Mouse (Mus musculus): ENCODE measurements around the gene Dusp1. TPM values are rescaled to one million over a fixed set of nuclear protein-coding genes. Genes with fewer than 3 reads are reported as not detected.

The Dusp1 gene
- polyA plus RNA-seq, 1 experiment from 2014 or later = 25.9 TPM

GRCm38 (mm10) chr17:26498626-26499025 is 63.3 kb downstream of the Dusp1 start:
- Histone ChIP-seq H3K27me3 (ENCODE audit: control insufficient read depth, insufficient read depth, low read depth, low read length) (no peaks in the 10 kb centered on the region), H3K9me3 (replicated peaks; ENCODE audit: control insufficient read depth, low read length) (no peaks in the 10 kb centered on the region), H3K4me1 (ENCODE audit: control insufficient read depth, low read depth, low read length) (peaks cover 14% of the 10 kb centered on the region), H3K4me3 (ENCODE audit: low read depth, low read length) (no peak overlapping the region), H3K36me3 (ENCODE audit: control insufficient read depth, insufficient read depth) (no peaks in the 10 kb centered on the region), H3K4me2 (ENCODE audit: low read depth, low read length) (no peak overlapping the region), H3K27ac (ENCODE audit: low read length) (no peak overlapping the region), H3K9ac (ENCODE audit: low read depth, low read length) (no peak overlapping the region)
- ATAC-seq (ENCODE audit: low read depth) = no peak
- 31% methylated on average over 1 of the region's 1 CpGs for WGBS (ENCODE audit: insufficient replicate concordance)

- Histone ChIP-seq H3K4me1 (ENCODE audit: control insufficient read depth, low read depth, low read length) (peaks cover 3% of the 10 kb centered on the region), H3K4me3 (ENCODE audit: low read depth, low read length) (no peak overlapping the region), H3K36me3 (ENCODE audit: control insufficient read depth, insufficient read depth) (no peaks in the 10 kb centered on the region), H3K27ac (ENCODE audit: low read length) (0 out of 2 replicates have a peak overlapping the region, but pooled peaks have one; percentile 43), H3K27me3 (ENCODE audit: control insufficient read depth, insufficient read depth, low read depth, low read length) (no peaks in the 10 kb centered on the region), H3K9me3 (replicated peaks; ENCODE audit: control insufficient read depth, low read length) (peaks cover 4% of the 10 kb centered on the region), H3K4me2 (ENCODE audit: low read depth, low read length) (no peak overlapping the region), H3K9ac (ENCODE audit: low read depth, low read length) (no peak overlapping the region)
- WGBS (ENCODE audit: insufficient replicate concordance) = 32% methylated on average over 5 of the region's 5 CpGs
- ATAC-seq (ENCODE audit: low read depth) = peak; percentile 65
Observed at GRCm38 (mm10) chr17:26497416-26497923, 64.5 kb downstream of the Dusp1 start.

GRCm38 (mm10) chr17:26494642-26495468 is 67.1 kb downstream of the Dusp1 start:
- Histone ChIP-seq H3K9me3 (replicated peaks; ENCODE audit: control insufficient read depth, low read length) (peaks cover 5% of the 10 kb centered on the region), H3K27ac (ENCODE audit: low read length) (no peak overlapping the region), H3K4me3 (ENCODE audit: low read depth, low read length) (no peak overlapping the region), H3K4me2 (ENCODE audit: low read depth, low read length) (no peak overlapping the region), H3K36me3 (ENCODE audit: control insufficient read depth, insufficient read depth) (no peaks in the 10 kb centered on the region), H3K9ac (ENCODE audit: low read depth, low read length) (no peak overlapping the region), H3K4me1 (ENCODE audit: control insufficient read depth, low read depth, low read length) (no peaks in the 10 kb centered on the region), H3K27me3 (ENCODE audit: control insufficient read depth, insufficient read depth, low read depth, low read length) (no peaks in the 10 kb centered on the region)
- WGBS (ENCODE audit: insufficient replicate concordance) = 70% methylated on average over 4 of the region's 4 CpGs
- ATAC-seq (ENCODE audit: low read depth) = no peak

GRCm38 (mm10) chr17:26492246-26492645 is 69.7 kb downstream of the Dusp1 start:
- Histone ChIP-seq H3K27me3 (ENCODE audit: control insufficient read depth, insufficient read depth, low read depth, low read length) (no peaks in the 10 kb centered on the region), H3K36me3 (ENCODE audit: control insufficient read depth, insufficient read depth) (no peaks in the 10 kb centered on the region), H3K4me2 (ENCODE audit: low read depth, low read length) (no peak overlapping the region), H3K9ac (ENCODE audit: low read depth, low read length) (no peak overlapping the region), H3K9me3 (replicated peaks; ENCODE audit: control insufficient read depth, low read length) (peaks cover 5% of the 10 kb centered on the region), H3K4me3 (ENCODE audit: low read depth, low read length) (no peak overlapping the region), H3K4me1 (ENCODE audit: control insufficient read depth, low read depth, low read length) (no peaks in the 10 kb centered on the region), H3K27ac (ENCODE audit: low read length) (no peak overlapping the region)
- ATAC-seq (ENCODE audit: low read depth) = no peak
- WGBS (ENCODE audit: insufficient replicate concordance) = 75% methylated on average over 3 of the region's 3 CpGs

- Histone ChIP-seq H3K36me3 (ENCODE audit: control insufficient read depth, insufficient read depth) (no peaks in the 10 kb centered on the region), H3K27me3 (ENCODE audit: control insufficient read depth, insufficient read depth, low read depth, low read length) (no peaks in the 10 kb centered on the region), H3K9ac (ENCODE audit: low read depth, low read length) (no peak overlapping the region), H3K4me3 (ENCODE audit: low read depth, low read length) (no peak overlapping the region), H3K4me2 (ENCODE audit: low read depth, low read length) (no peak overlapping the region), H3K27ac (ENCODE audit: low read length) (no peak overlapping the region), H3K9me3 (replicated peaks; ENCODE audit: control insufficient read depth, low read length) (peaks cover 5% of the 10 kb centered on the region), H3K4me1 (ENCODE audit: control insufficient read depth, low read depth, low read length) (no peaks in the 10 kb centered on the region)
- no peak for ATAC-seq (ENCODE audit: low read depth)
- WGBS (ENCODE audit: insufficient replicate concordance) = 50% methylated on average over 2 of the region's 2 CpGs
Observed at GRCm38 (mm10) chr17:26490910-26491309, 71.0 kb downstream of the Dusp1 start.

GRCm38 (mm10) chr17:26490072-26490471 is 71.9 kb downstream of the Dusp1 start:
- ATAC-seq (ENCODE audit: low read depth) = no peak
- WGBS (ENCODE audit: insufficient replicate concordance) = 77% methylated on average over 10 of the region's 10 CpGs
- H3K9me3 ChIP-seq (replicated peaks; ENCODE audit: control insufficient read depth, low read length) = peaks cover 5% of the 10 kb centered on the region
- H3K9ac ChIP-seq (ENCODE audit: low read depth, low read length) = no peak overlapping the region
- no peak overlapping the region for H3K4me3 ChIP-seq (ENCODE audit: low read depth, low read length)
- no peaks in the 10 kb centered on the region for H3K4me1 ChIP-seq (ENCODE audit: control insufficient read depth, low read depth, low read length)
- H3K27ac ChIP-seq (ENCODE audit: low read length) = no peak overlapping the region
- no peaks in the 10 kb centered on the region for H3K36me3 ChIP-seq (ENCODE audit: control insufficient read depth, insufficient read depth)
- no peaks in the 10 kb centered on the region for H3K27me3 ChIP-seq (ENCODE audit: control insufficient read depth, insufficient read depth, low read depth, low read length)
- no peak overlapping the region for H3K4me2 ChIP-seq (ENCODE audit: low read depth, low read length)

GRCm38 (mm10) chr17:26488711-26489403 is 73.1 kb downstream of the Dusp1 start:
- no peak overlapping the region for H3K4me2 ChIP-seq (ENCODE audit: low read depth, low read length)
- no peak overlapping the region for H3K9ac ChIP-seq (ENCODE audit: low read depth, low read length)
- peaks cover 5% of the 10 kb centered on the region for H3K9me3 ChIP-seq (replicated peaks; ENCODE audit: control insufficient read depth, low read length)
- no peaks in the 10 kb centered on the region for H3K36me3 ChIP-seq (ENCODE audit: control insufficient read depth, insufficient read depth)
- no peaks in the 10 kb centered on the region for H3K27me3 ChIP-seq (ENCODE audit: control insufficient read depth, insufficient read depth, low read depth, low read length)
- no peak for ATAC-seq (ENCODE audit: low read depth)
- no peaks in the 10 kb centered on the region for H3K4me1 ChIP-seq (ENCODE audit: control insufficient read depth, low read depth, low read length)
- no peak overlapping the region for H3K4me3 ChIP-seq (ENCODE audit: low read depth, low read length)
- H3K27ac ChIP-seq (ENCODE audit: low read length) = no peak overlapping the region
- 65% methylated on average over 8 of the region's 8 CpGs for WGBS (ENCODE audit: insufficient replicate concordance)

GRCm38 (mm10) chr17:26487917-26488316 is 74.0 kb downstream of the Dusp1 start:
- Histone ChIP-seq H3K4me1 (ENCODE audit: control insufficient read depth, low read depth, low read length) (no peaks in the 10 kb centered on the region), H3K36me3 (ENCODE audit: control insufficient read depth, insufficient read depth) (no peaks in the 10 kb centered on the region), H3K9me3 (replicated peaks; ENCODE audit: control insufficient read depth, low read length) (peaks cover 2% of the 10 kb centered on the region; the same call in 1 of the 2 replicates), H3K4me3 (ENCODE audit: low read depth, low read length) (no peak overlapping the region), H3K4me2 (ENCODE audit: low read depth, low read length) (no peak overlapping the region), H3K27ac (ENCODE audit: low read length) (no peak overlapping the region), H3K9ac (ENCODE audit: low read depth, low read length) (no peak overlapping the region), H3K27me3 (ENCODE audit: control insufficient read depth, insufficient read depth, low read depth, low read length) (no peaks in the 10 kb centered on the region)
- no peak for ATAC-seq (ENCODE audit: low read depth)
- 72% methylated on average over 4 of the region's 4 CpGs for WGBS (ENCODE audit: insufficient replicate concordance)

GRCm38 (mm10) chr17:26487266-26487665 is 74.7 kb downstream of the Dusp1 start:
- Histone ChIP-seq H3K4me2 (ENCODE audit: low read depth, low read length) (no peak overlapping the region), H3K9me3 (replicated peaks; ENCODE audit: control insufficient read depth, low read length) (no peaks in the 10 kb centered on the region), H3K4me3 (ENCODE audit: low read depth, low read length) (no peak overlapping the region), H3K9ac (ENCODE audit: low read depth, low read length) (no peak overlapping the region), H3K4me1 (ENCODE audit: control insufficient read depth, low read depth, low read length) (no peaks in the 10 kb centered on the region), H3K36me3 (ENCODE audit: control insufficient read depth, insufficient read depth) (no peaks in the 10 kb centered on the region), H3K27me3 (ENCODE audit: control insufficient read depth, insufficient read depth, low read depth, low read length) (no peaks in the 10 kb centered on the region), H3K27ac (ENCODE audit: low read length) (no peak overlapping the region)
- 55% methylated on average over 5 of the region's 5 CpGs for WGBS (ENCODE audit: insufficient replicate concordance)
- ATAC-seq (ENCODE audit: low read depth) = no peak

Data from liver, embryonic 16.5 days (tissue).